Mouse (Mus musculus) bone marrow macrophage, adult 2 months (primary cell): ENCODE results near the gene Hmgb1.

Source experiments
- CTCF ChIP-seq: IDR thresholded peaks from 2 replicates; pipeline ENCODE4 v1.5.1; 2012; ENCODE audit warnings: low read depth, mild to moderate bottlenecking, low read length, moderate library complexity
- POLR2A ChIP-seq: IDR thresholded peaks from 2 replicates; pipeline ENCODE4 v1.6.1; 2012; ENCODE audit warnings: mild to moderate bottlenecking, low read depth, low read length, borderline replicate concordance

- TF ChIP-seq CTCF: no peak
- TF ChIP-seq POLR2A: no peak
Observed at GRCm38 (mm10) chr5:149114034-149114433, 70.3 kb downstream of the Hmgb1 start.
